14 mouse cellular contexts compared by ENCODE assay signal in the genomic region with DNA sequence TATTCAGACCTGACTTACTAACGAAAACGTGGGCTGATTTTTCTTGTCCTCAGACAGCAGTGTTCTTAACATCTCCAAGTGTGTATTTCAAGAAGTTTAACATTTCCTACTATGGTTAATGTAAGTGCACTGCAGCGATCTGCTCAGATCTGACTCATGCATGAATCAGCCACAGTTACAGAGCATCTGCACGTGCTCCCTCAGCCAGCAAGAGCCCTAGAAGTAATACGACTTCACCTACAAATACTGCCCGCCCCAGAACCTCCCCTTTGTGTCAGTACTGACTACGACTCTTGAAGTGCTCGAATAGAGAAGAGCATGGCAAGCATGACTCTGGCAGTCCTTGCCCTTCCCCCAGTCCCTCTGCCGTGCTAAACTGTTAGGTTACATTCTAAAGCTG. TPM values are rescaled to one million over a fixed set of nuclear protein-coding genes. Genes with fewer than 3 reads are reported as not detected.
DNase-seq lines count a peak whose midpoint lies in the region; ATAC-seq and TF ChIP-seq lines count a peak whose summit lies in the region.
"Had no signal": no experiment of that assay in that cellular context is flagged by ENCODE, and none has a peak within 500 bp of the region (broad histone marks: within the 10 kb centered on the region; RNA-seq: fewer than 3 reads in every experiment).

No protein-coding gene starts in this region.

- H3K27me3 ChIP-seq in lung, embryonic 14.5 days (ENCODE audit: insufficient read depth, low read length), result no peaks in the 10 kb centered on the region
- H3K27me3 ChIP-seq in stomach, embryonic 15.5 days (replicated peaks), result no peaks in the 10 kb centered on the region
- H3K27me3 ChIP-seq: forebrain, embryonic 12.5 days; liver, embryonic 13.5 days had no signal

- H3K4me2 ChIP-seq in lung, embryonic 14.5 days, result no peak overlapping the region
- H3K4me2 ChIP-seq in stomach, embryonic 15.5 days, result no peak overlapping the region
- H3K4me2 ChIP-seq: forebrain, embryonic 12.5 days; liver, embryonic 13.5 days had no signal

- intact Hi-C loops in left cerebral cortex, adult 2 months (cut with DNase I), result no loop called here

- no peaks in the 10 kb centered on the region for H3K9me3 ChIP-seq in lung, embryonic 14.5 days (ENCODE audit: low read depth, low read length)
- H3K9me3 ChIP-seq in stomach, embryonic 15.5 days, result no peaks in the 10 kb centered on the region
- H3K9me3 ChIP-seq: forebrain, embryonic 12.5 days; hindbrain, embryonic 10.5 days; liver, embryonic 13.5 days had no signal

- H3K4me3 ChIP-seq in lung, embryonic 14.5 days (ENCODE audit: low read depth, low read length), result no peak overlapping the region
- no peak overlapping the region for H3K4me3 ChIP-seq in left cerebral cortex, adult 2 months
- no peak overlapping the region for H3K4me3 ChIP-seq in stomach, embryonic 15.5 days (replicated peaks)
- H3K4me3 ChIP-seq: forebrain, embryonic 12.5 days; hindbrain, embryonic 10.5 days; liver, embryonic 13.5 days had no signal

- no peaks in the 10 kb centered on the region for H3K36me3 ChIP-seq in lung, embryonic 14.5 days (ENCODE audit: insufficient read depth)
- no peaks in the 10 kb centered on the region for H3K36me3 ChIP-seq in stomach, embryonic 15.5 days
- H3K36me3 ChIP-seq: forebrain, embryonic 12.5 days; hindbrain, embryonic 10.5 days; liver, embryonic 13.5 days had no signal

- H3K9ac ChIP-seq in lung, embryonic 14.5 days, result no peak overlapping the region
- no peak overlapping the region for H3K9ac ChIP-seq in stomach, embryonic 15.5 days
- H3K9ac ChIP-seq: forebrain, embryonic 12.5 days; liver, embryonic 13.5 days had no signal

- WGBS in lung, embryonic 14.5 days, result 40% methylated on average over 9 of the region's 9 CpGs
- 55% methylated on average over 9 of the region's 9 CpGs for WGBS in stomach, embryonic 15.5 days

- no peak for TF ChIP-seq CTCF in lung, embryonic 14.5 days (IDR thresholded peaks at IDR 0.05; ENCODE audit: low read depth)
- TF ChIP-seq CTCF in left cerebral cortex, adult 2 months (IDR thresholded peaks at IDR 0.05), result no peak

- no peak overlapping the region for H3K27ac ChIP-seq in lung, embryonic 14.5 days (ENCODE audit: low read depth)
- H3K27ac ChIP-seq in left cerebral cortex, adult 2 months, result no peak overlapping the region
- peak overlapping the region; percentile 59 for H3K27ac ChIP-seq in stomach, embryonic 15.5 days
- H3K27ac ChIP-seq: forebrain, embryonic 12.5 days; hindbrain, embryonic 10.5 days; liver, embryonic 13.5 days had no signal

- peak; percentile 9 for DNase-seq in lung, embryonic 14.5 days
- DNase-seq in lung, postnatal 36 days, result no peak
- peak; percentile 8 for DNase-seq in Muller cell, postnatal 12 days (ENCODE audit: inconsistent ontology term)
- DNase-seq in left cerebral cortex, adult 2 months (ENCODE audit: extremely low spot score in 1 of 2, low spot score in 2 of 2), result peak; percentile 27 to 42
- DNase-seq in cerebellum, postnatal 10 days, result no peak
- no peak for DNase-seq in spleen, postnatal 14 days (ENCODE audit: low spot score in 2 of 2)
- DNase-seq in urinary bladder, postnatal 25 days (ENCODE audit: low spot score), result no peak
- DNase-seq: heart, adult 18-20 months; kidney, postnatal 25 days; liver, embryonic 13.5 days; midbrain, embryonic 14.5 days had no signal

- H3K4me1 ChIP-seq in lung, embryonic 14.5 days (ENCODE audit: insufficient read depth), result no peaks in the 10 kb centered on the region
- no peaks in the 10 kb centered on the region for H3K4me1 ChIP-seq in stomach, embryonic 15.5 days
- H3K4me1 ChIP-seq: hindbrain, embryonic 10.5 days had no signal

- no peak for ATAC-seq in lung, embryonic 14.5 days (ENCODE audit: insufficient read depth)
- ATAC-seq in stomach, embryonic 15.5 days (ENCODE audit: insufficient read depth, low FRiP score, low read depth), result peak; percentile 43; the same call in 1 of the 2 replicates

RNA-seq across cellular contexts. Expression of gene Sgcg, which starts 19.5 kb away (rescaled TPM):
- 0.45 and 1.2 TPM in 2 replicates for polyA plus RNA-seq in lung, embryonic 14.5 days (2014; fragmentation: Nextera tagmentation; extraction: Ambion mirVana)
- under 1 TPM in 1 of 2 experiments, not detected in 1; 0.14 TPM for total RNA-seq in left cerebral cortex, adult 2 months (2021)
- 0.78 and 1.3 TPM in 2 replicates for polyA plus RNA-seq in stomach, embryonic 15.5 days (2015; fragmentation: Nextera tagmentation; extraction: Ambion mirVana)
- polyA plus RNA-seq: midbrain, embryonic 14.5 days had no signal

Comparison
In these comparisons a context has a peak if more than half of its experiments do, and no peak if none do; other contexts are left out.
1. DNase-seq: peak in lung, embryonic 14.5 days (single experiment), Muller cell, postnatal 12 days (single experiment) and left cerebral cortex, adult 2 months (2 of 2); none in lung, postnatal 36 days (single experiment), cerebellum, postnatal 10 days (0 of 2), spleen, postnatal 14 days (0 of 2) and urinary bladder, postnatal 25 days (single experiment).